Mouse (Mus musculus) spleen, embryonic (tissue): ENCODE data around the gene Bmx.

Experiments used
- CTCF ChIA-PET: fragments of 350-600 bp; sonication (Branson Sonifier 250); formaldehyde crosslinking; loops from one replicate; lab custom pipeline; 2022; lab: Charles Lee

Bmx gene

GRCm38 (mm10) chrX:164258057-164258456 lies at the start of gene Bmx:
Gene Bmx, minus strand, starts transcription at chrX:164258193.
- CTCF ChIA-PET = no interaction called here

- CTCF ChIA-PET = no interaction called here
Measured at GRCm38 (mm10) chrX:164306250-164306649, 48.3 kb upstream of the Bmx start.

GRCm38 (mm10) chrX:164291147-164291546 lies 33.2 kb upstream of the Bmx start:
- CTCF ChIA-PET = no interaction called here

GRCm38 (mm10) chrX:164287077-164287476 lies 29.1 kb upstream of the Bmx start:
- CTCF ChIA-PET = interaction anchor here (1.0 kb wide), 1 partner anchor 103 kb away, joined by 3 read pairs; no protein-coding TSS in a partner anchor

- CTCF ChIA-PET = no interaction called here
Measured at GRCm38 (mm10) chrX:164283808-164284207, 25.8 kb upstream of the Bmx start.

GRCm38 (mm10) chrX:164280918-164281647 lies 23.1 kb upstream of the Bmx start:
- CTCF ChIA-PET = no interaction called here

GRCm38 (mm10) chrX:164275536-164275935 lies 17.5 kb upstream of the Bmx start:
- CTCF ChIA-PET = no interaction called here

- CTCF ChIA-PET = no interaction called here
Measured at GRCm38 (mm10) chrX:164270603-164271002, 12.6 kb upstream of the Bmx start.

- CTCF ChIA-PET = no interaction called here
Measured at GRCm38 (mm10) chrX:164269285-164269761, 11.3 kb upstream of the Bmx start, which contains the start of gene Pir. Gene Pir, plus strand, starts transcription at chrX:164269371.

GRCm38 (mm10) chrX:164264861-164265260 lies 6.9 kb upstream of the Bmx start:
- CTCF ChIA-PET = no interaction called here

GRCm38 (mm10) chrX:164262286-164262685 lies 4.3 kb upstream of the Bmx start:
- CTCF ChIA-PET = no interaction called here

GRCm38 (mm10) chrX:164258662-164259061 lies 669 bp upstream of the Bmx start:
- CTCF ChIA-PET = no interaction called here

- CTCF ChIA-PET = no interaction called here
Measured at GRCm38 (mm10) chrX:164256527-164256926, 1.5 kb downstream of the Bmx start.

- CTCF ChIA-PET = no interaction called here
Measured at GRCm38 (mm10) chrX:164246722-164247121, 11.3 kb downstream of the Bmx start.

- CTCF ChIA-PET = no interaction called here
Measured at GRCm38 (mm10) chrX:164245714-164246113, 12.3 kb downstream of the Bmx start.

- CTCF ChIA-PET = no interaction called here
Measured at GRCm38 (mm10) chrX:164233380-164233779, 24.6 kb downstream of the Bmx start.

GRCm38 (mm10) chrX:164221989-164222388 lies 36.0 kb downstream of the Bmx start:
- CTCF ChIA-PET = interaction anchor here (0.5 kb wide), 1 partner anchor 1213 kb away, joined by 4 read pairs; no protein-coding TSS in a partner anchor

- CTCF ChIA-PET = no interaction called here
Measured at GRCm38 (mm10) chrX:164200547-164200946, 57.4 kb downstream of the Bmx start.

- CTCF ChIA-PET = no interaction called here
Measured at GRCm38 (mm10) chrX:164197679-164198078, 60.3 kb downstream of the Bmx start.

- CTCF ChIA-PET = no interaction called here
Measured at GRCm38 (mm10) chrX:164189880-164190279, 68.1 kb downstream of the Bmx start.

- CTCF ChIA-PET = interaction anchor here (0.5 to 1.3 kb wide), 3 partner anchors 101 to 129 kb away, joined by 3 to 6 read pairs (median 3); no protein-coding TSS in a partner anchor
Measured at GRCm38 (mm10) chrX:164183844-164184243, 74.1 kb downstream of the Bmx start.

GRCm38 (mm10) chrX:164179746-164180145 lies 78.2 kb downstream of the Bmx start:
- CTCF ChIA-PET = no interaction called here

GRCm38 (mm10) chrX:164178856-164179255 lies 79.1 kb downstream of the Bmx start:
- CTCF ChIA-PET = no interaction called here
